Mouse (Mus musculus): ENCODE measurements around the gene Sdf2l1. TPM values are rescaled to one million over a fixed set of nuclear protein-coding genes. Genes with fewer than 3 reads are reported as not detected.

The Sdf2l1 gene
- polyA plus RNA-seq, 1 experiment = 109 TPM

DNA sequence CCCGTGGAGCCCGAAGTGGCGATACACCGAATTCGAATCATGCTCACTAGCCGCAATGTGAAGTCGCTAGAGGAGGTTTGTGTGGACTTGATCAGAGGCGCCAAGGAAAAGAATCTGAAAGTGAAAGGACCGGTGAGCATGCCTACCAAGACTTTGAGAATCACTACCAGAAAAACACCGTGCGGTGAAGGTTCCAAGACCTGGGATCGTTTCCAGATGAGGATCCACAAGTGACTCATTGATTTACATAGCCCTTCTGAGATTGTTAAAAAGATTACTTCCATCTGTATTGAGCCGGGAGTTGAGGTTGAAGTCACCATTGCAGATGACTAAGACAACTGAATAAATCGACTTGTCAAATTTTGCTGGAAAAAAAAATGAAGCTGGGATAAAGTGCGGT, 5.2 kb upstream of the Sdf2l1 start:
- Histone ChIP-seq H3K4me1 (ENCODE audit: control insufficient read depth, insufficient read depth, insufficient read length, low read length) (no peaks in the 10 kb centered on the region), H3K4me3 (ENCODE audit: low read depth, low read length) (no peak overlapping the region), H3K36me3 (ENCODE audit: control insufficient read depth, insufficient read depth, low read length) (no peaks in the 10 kb centered on the region), H3K27ac (ENCODE audit: insufficient read depth, low read depth, low read length) (no peak overlapping the region), H3K27me3 (ENCODE audit: control insufficient read depth, insufficient read depth, low read length) (no peaks in the 10 kb centered on the region)
- no peak for TF ChIP-seq CTCF (IDR thresholded peaks at IDR 0.05; ENCODE audit: extremely low read depth, insufficient read length, insufficient replicate concordance, low read depth, low read length)
- no peak for TF ChIP-seq POLR2A (IDR thresholded peaks at IDR 0.05; ENCODE audit: low read depth, low read length)
- 73% methylated on average over 15 of the region's 15 CpGs for WGBS

DNA sequence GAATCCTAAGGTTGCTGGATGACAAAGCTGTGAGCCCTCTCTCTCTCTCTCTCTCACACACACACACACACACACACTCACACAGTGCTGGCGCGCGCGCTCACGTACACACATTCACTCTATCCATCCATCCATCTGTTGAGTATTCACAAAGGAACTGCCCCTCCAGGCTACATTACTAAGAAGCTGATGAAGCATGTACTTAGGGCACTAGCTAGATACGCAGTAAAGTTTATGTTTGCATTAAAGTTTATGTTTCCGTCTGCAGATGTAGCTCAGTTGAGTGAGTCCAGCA, 670 bp upstream of the Sdf2l1 start:
- Histone ChIP-seq H3K4me3 (ENCODE audit: low read depth, low read length) (no peak overlapping the region), H3K4me1 (ENCODE audit: control insufficient read depth, insufficient read depth, insufficient read length, low read length) (peaks cover 3% of the 10 kb centered on the region; the same call in 1 of the 2 replicates), H3K27ac (ENCODE audit: insufficient read depth, low read depth, low read length) (no peak overlapping the region), H3K27me3 (ENCODE audit: control insufficient read depth, insufficient read depth, low read length) (no peaks in the 10 kb centered on the region), H3K36me3 (ENCODE audit: control insufficient read depth, insufficient read depth, low read length) (no peaks in the 10 kb centered on the region)
- no peak for TF ChIP-seq CTCF (IDR thresholded peaks at IDR 0.05; ENCODE audit: extremely low read depth, insufficient read length, insufficient replicate concordance, low read depth, low read length)
- no peak for TF ChIP-seq POLR2A (IDR thresholded peaks at IDR 0.05; ENCODE audit: low read depth, low read length)
- 33% methylated on average over 7 of the region's 7 CpGs for WGBS

DNA sequence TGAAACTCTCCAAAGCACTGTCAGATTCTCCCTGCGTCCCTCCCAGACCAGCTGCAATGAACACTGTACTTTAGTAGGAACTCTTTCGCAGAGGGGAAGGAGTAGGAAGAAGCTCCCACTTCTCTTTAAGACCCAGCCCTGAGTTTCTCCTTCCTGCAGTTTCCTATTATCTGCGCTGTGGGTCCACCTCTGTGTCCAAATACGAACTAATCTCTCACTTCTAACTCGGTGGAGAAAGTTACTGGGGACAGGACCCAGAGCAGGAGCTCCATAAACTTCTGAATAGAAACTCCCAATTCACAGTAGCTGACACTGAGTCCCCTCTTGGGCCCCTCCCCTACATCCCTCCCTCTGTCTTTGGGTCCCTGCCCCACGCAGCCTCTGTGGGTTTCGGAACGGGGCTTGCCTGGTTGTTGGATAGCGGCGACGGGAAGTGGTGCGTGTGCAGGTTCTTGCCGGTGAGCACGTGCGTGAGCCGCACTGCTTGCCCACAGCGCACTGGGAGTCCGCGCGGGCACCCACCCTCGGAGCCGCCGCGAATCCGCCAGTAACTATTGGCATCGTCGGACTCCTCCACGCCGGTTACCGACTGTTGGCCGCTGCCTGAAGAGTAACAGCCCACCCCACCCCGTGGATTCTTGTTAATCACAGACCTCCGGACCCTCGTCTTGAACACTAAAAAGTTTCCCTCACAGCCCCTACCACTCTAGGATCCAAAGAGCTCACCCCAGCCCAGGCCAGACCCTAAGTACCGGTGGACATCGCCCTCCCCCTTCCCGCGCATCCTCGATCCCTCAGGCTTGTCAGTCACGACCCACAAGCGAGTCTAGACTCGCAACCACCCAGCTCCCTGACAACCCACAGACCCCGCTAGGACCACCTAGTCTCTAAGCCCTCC, 743 bp downstream of the Sdf2l1 start:
- 5% methylated on average over 43 of the region's 43 CpGs for WGBS
- Histone ChIP-seq H3K27me3 (ENCODE audit: control insufficient read depth, insufficient read depth, low read length) (no peaks in the 10 kb centered on the region), H3K36me3 (ENCODE audit: control insufficient read depth, insufficient read depth, low read length) (no peaks in the 10 kb centered on the region), H3K4me3 (ENCODE audit: low read depth, low read length) (peak overlapping the region; percentile 89), H3K4me1 (ENCODE audit: control insufficient read depth, insufficient read depth, insufficient read length, low read length) (peaks cover 3% of the 10 kb centered on the region; the same call in 1 of the 2 replicates), H3K27ac (ENCODE audit: insufficient read depth, low read depth, low read length) (peak overlapping the region; percentile 7; the same call in 1 of the 2 replicates)
- peak; percentile 50; the same call in 1 of the 2 replicates for TF ChIP-seq CTCF (IDR thresholded peaks at IDR 0.05; ENCODE audit: extremely low read depth, insufficient read length, insufficient replicate concordance, low read depth, low read length)
- TF ChIP-seq POLR2A (IDR thresholded peaks at IDR 0.05; ENCODE audit: low read depth, low read length) = no peak

DNA sequence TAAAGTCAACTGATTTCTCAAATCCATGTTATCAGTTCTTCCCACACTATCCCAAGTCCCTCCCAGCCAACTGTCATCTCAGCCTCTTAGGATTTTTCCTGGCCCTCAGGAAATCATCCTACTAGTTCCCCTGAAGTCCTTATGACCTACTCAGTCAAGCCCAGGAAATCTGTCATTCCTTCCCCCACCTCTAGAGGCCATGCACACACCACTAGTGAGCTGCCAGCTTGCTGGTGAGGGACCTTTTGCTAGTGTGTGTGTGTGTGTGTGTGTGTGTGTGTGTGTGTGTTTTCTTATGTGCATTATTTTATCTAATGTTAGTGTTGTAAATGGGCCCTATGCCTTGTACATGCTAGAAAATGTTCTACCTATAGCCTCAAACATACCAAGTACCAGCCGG, 4.9 kb downstream of the Sdf2l1 start:
- Histone ChIP-seq H3K27me3 (ENCODE audit: control insufficient read depth, insufficient read depth, low read length) (no peaks in the 10 kb centered on the region), H3K4me3 (ENCODE audit: low read depth, low read length) (no peak overlapping the region), H3K27ac (ENCODE audit: insufficient read depth, low read depth, low read length) (no peak overlapping the region), H3K36me3 (ENCODE audit: control insufficient read depth, insufficient read depth, low read length) (no peaks in the 10 kb centered on the region), H3K4me1 (ENCODE audit: control insufficient read depth, insufficient read depth, insufficient read length, low read length) (peaks cover 14% of the 10 kb centered on the region)
- WGBS = 100% methylated on average over 1 of the region's 1 CpGs
- TF ChIP-seq POLR2A (IDR thresholded peaks at IDR 0.05; ENCODE audit: low read depth, low read length) = no peak
- peak; percentile 68; the same call in 1 of the 2 replicates for TF ChIP-seq CTCF (IDR thresholded peaks at IDR 0.05; ENCODE audit: extremely low read depth, insufficient read length, insufficient replicate concordance, low read depth, low read length)

DNA sequence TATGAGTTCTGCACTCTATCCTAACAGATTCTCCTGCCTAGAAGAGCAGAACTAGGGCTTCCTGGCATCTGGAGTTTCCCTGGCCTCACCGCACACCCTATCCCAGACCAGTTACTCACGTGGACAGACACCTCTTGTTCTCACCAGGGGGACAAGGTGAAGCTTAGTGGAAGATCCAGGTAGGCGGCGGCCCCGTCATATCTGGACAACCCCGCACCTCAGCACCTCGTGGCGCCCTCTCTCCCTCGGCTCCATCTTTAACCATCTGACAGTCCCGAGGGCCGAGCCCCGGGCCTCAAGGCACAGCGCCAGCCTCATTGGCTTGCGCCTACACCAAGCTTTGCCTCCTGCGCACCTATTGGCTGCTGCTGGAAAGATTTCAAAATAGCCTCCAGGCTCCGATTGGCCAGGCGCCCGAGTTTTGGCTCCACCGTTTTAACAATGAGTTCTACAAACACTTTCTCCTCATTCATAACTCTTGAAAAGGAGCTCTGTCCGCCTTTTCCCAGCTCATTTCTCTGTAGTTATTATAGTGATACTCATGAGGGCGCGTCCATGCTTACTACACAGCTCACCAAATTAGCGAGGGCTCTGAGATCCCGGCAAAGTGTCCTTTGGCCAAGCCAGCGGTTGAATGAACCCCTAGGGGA, 7.2 kb downstream of the Sdf2l1 start, which contains the start of gene 2610318N02Rik:
Gene 2610318N02Rik (minus strand): TSS at position 297 of the 650 bp plus-strand sequence.
- peak within 1 kb of the TSS; percentile 63 for H3K4me3 ChIP-seq (ENCODE audit: low read depth, low read length)
- no peak within 1 kb of the TSS for H3K27ac ChIP-seq (ENCODE audit: insufficient read depth, low read depth, low read length)
- under 1% methylated on average over 25 of the region's 25 CpGs for WGBS

DNA sequence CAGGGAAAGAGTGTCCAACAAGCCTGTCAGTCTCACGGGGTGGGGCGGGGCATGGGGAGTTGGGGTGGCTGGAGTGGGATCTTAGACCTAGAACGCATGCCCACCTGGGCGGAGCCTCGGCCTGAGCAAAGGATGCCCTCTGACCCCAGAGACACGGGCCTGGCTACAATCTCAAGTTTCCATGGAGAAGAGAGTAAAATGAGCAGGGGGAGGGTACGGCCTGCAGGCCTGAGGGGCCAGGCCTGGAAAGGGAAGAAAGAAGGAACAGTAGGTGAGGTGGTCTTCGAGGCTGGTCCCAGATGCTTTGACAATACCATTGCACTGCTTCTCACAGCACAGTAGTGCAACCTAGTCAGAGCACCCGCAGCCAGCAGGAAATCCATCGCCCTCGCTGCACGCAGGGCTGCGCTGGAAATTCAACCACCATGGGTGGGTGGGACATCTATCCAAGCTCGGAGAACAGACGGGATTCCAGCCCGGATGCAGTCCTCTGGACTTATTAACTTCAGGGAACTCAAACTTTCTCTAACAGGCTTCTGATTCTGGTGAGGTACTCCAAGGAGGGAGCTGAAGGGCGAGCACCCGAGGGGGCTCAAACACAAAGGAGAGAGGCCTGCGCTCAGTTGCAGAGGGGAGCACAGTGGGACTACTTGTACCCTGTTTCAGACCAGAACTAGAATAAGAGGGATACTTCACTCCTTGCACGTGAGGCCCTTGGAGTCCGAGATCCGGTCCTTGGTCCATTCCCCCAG, 7.9 kb downstream of the Sdf2l1 start:
- H3K4me1 ChIP-seq (ENCODE audit: control insufficient read depth, insufficient read depth, insufficient read length, low read length) = peaks cover 11% of the 10 kb centered on the region
- TF ChIP-seq CTCF (IDR thresholded peaks at IDR 0.05; ENCODE audit: extremely low read depth, insufficient read length, insufficient replicate concordance, low read depth, low read length) (no peak), POLR2A (IDR thresholded peaks at IDR 0.05; ENCODE audit: low read depth, low read length) (no peak)
- 20% methylated on average over 22 of the region's 22 CpGs for WGBS
- H3K27me3 ChIP-seq (ENCODE audit: control insufficient read depth, insufficient read depth, low read length) = no peaks in the 10 kb centered on the region
- H3K36me3 ChIP-seq (ENCODE audit: control insufficient read depth, insufficient read depth, low read length) = no peaks in the 10 kb centered on the region
- no peak overlapping the region for H3K27ac ChIP-seq (ENCODE audit: insufficient read depth, low read depth, low read length)
- H3K4me3 ChIP-seq (ENCODE audit: low read depth, low read length) = peak overlapping the region; percentile 63

More for the DNA sequence above, 7.2 kb downstream of the Sdf2l1 start, which contains the start of gene 2610318N02Rik:
- no peak for TF ChIP-seq CTCF (IDR thresholded peaks at IDR 0.05; ENCODE audit: extremely low read depth, insufficient read length, insufficient replicate concordance, low read depth, low read length)
- TF ChIP-seq POLR2A (IDR thresholded peaks at IDR 0.05; ENCODE audit: low read depth, low read length) = no peak
- peaks cover 11% of the 10 kb centered on the region for H3K4me1 ChIP-seq (ENCODE audit: control insufficient read depth, insufficient read depth, insufficient read length, low read length)
- no peaks in the 10 kb centered on the region for H3K27me3 ChIP-seq (ENCODE audit: control insufficient read depth, insufficient read depth, low read length)
- no peaks in the 10 kb centered on the region for H3K36me3 ChIP-seq (ENCODE audit: control insufficient read depth, insufficient read depth, low read length)

Measured in small intestine, adult 2 months (tissue).